Mouse (Mus musculus) G1E (cell line): Measurements from ENCODE around the gene Cyyr1.

ENCODE experiments used
- CTCF ChIP-seq: IDR thresholded peaks from 2 replicates; pipeline ENCODE4 v1.5.1; 2012; ENCODE audit warnings: low read depth, low read length, inconsistent platforms, mixed read lengths
- GATA1 ChIP-seq: IDR thresholded peaks from 2 replicates; pipeline ENCODE4 v1.6.1; 2012; ENCODE audit warnings: borderline replicate concordance, low read length, inconsistent platforms, mixed read lengths
- GATA2 ChIP-seq: IDR thresholded peaks from 2 replicates; pipeline ENCODE4 v1.6.1; 2012; ENCODE audit warnings: low read depth, low read length, inconsistent platforms, borderline replicate concordance
- POLR2AphosphoS5 ChIP-seq: IDR thresholded peaks from 2 replicates; pipeline ENCODE4 v1.6.1; 2012; ENCODE audit warnings: low read depth, low read length, inconsistent platforms; ENCODE audit not compliant: insufficient replicate concordance
- TAL1 ChIP-seq: conservative IDR thresholded peaks from 2 replicates; pipeline ENCODE4 v1.6.1; 2012; ENCODE audit warnings: low read depth, low read length, inconsistent platforms, mixed read lengths

DNA sequence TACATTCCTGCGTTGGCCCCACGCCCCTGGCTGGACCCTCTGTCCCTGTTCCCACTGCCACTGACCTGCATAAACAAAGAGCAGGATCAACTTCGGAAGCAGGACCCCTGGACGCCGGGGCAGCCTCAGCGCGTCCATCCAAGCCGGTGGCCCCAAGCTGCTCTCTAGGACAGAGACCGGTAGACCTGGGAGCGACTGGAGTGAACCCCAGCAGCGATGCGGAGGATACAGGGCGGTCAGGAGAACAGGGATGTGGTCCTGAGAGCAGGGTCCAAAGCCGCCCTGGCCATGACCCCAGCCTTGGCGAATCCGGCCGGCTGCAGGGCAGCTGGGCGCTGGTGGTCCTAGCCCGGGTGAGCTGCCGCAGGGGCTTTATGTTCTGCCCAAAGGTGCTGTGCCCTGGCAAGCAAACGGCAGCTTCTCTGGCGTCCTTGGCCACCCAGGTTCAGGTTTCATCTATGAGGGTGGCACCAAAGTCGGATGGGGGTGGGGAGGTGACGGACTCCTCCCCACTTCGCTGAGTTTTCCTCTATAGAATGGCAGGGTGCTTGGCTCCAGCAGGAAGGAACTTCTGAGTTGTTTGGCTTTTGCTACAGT is 3.1 kb downstream of the Cyyr1 start:
- TF ChIP-seq CTCF (no peak), TAL1 (no peak), GATA1 (no peak), POLR2AphosphoS5 (no peak), GATA2 (no peak)
